Mouse (Mus musculus): ENCODE measurements at regions not wholly inside any gene's neighbourhood (a gene's known extent, or its start where the extent isn't known, plus 50 kb on each side); places are given as distances from the start of the nearest gene placed in this dataset.
"Not testable (repeated sequence)": the region's sequence is repeated elsewhere in the genome, so short reads cannot be mapped to it uniquely, and the experiment has no call there.

DNA sequence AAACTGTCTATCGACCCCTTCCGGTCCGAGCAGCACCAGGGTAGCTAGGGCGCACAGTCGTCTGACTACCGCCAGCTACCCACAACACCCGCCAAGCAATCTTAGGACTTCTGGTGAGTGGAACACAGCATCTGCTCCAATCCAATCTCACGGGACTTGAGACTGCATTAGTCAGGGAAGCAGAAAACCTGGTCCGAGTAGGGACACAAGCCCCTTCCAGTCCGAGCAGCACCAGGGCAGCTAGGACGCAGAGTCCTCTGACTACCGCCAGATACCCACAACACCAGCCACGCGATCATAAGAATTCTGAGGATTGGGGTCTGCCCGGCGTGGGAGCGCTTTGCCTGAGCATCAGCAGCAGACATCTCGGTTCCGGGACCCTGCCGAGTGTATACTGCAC lies 79.6 kb downstream of the Gm10715 start:
- H3K36me3 ChIP-seq (ENCODE audit: control insufficient read depth, insufficient read depth, low read length); H3K27me3 ChIP-seq (ENCODE audit: control insufficient read depth, insufficient read depth, low read length); H3K4me1 ChIP-seq (ENCODE audit: control insufficient read depth, insufficient read depth, low read length); H3K27ac ChIP-seq (ENCODE audit: control insufficient read depth, insufficient read depth, low read depth, low read length); H3K4me3 ChIP-seq (ENCODE audit: control insufficient read depth, low read depth, low read length): not testable (repeated sequence)

DNA sequence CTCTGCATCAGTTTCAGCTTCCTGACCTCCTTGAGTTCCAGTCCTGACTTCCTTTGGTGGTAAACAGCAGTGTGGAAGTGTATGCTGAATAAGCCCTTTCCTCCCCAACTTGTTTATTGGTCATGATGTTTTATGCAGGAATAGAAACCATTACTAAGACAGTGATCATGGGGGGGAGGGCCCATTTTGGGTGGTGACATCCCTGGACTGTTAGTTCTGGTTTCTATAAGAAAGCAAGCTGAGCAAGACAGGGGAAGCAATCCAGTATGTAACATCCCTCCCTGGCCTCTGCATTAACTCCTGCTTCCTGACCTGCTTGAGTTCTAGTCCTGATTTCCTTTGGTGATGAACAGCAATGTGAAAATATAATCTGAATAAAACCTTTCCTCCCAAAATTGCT lies 124.5 kb downstream of the Gm10715 start:
- Histone ChIP-seq H3K4me3 (ENCODE audit: control insufficient read depth, low read depth, low read length) (no peak overlapping the region), H3K27ac (ENCODE audit: control insufficient read depth, insufficient read depth, low read depth, low read length) (no peak overlapping the region), H3K4me1 (ENCODE audit: control insufficient read depth, insufficient read depth, low read length) (no peaks in the 10 kb centered on the region), H3K36me3 (ENCODE audit: control insufficient read depth, insufficient read depth, low read length) (no peaks in the 10 kb centered on the region), H3K27me3 (ENCODE audit: control insufficient read depth, insufficient read depth, low read length) (no peaks in the 10 kb centered on the region)
- TF ChIP-seq CTCF (IDR thresholded peaks at IDR 0.05; ENCODE audit: control insufficient read depth, insufficient read depth, insufficient replicate concordance, low read depth, low read length) (no peak), POLR2A (IDR thresholded peaks at IDR 0.05; ENCODE audit: control insufficient read depth, low read depth, low read length) (no peak)

DNA sequence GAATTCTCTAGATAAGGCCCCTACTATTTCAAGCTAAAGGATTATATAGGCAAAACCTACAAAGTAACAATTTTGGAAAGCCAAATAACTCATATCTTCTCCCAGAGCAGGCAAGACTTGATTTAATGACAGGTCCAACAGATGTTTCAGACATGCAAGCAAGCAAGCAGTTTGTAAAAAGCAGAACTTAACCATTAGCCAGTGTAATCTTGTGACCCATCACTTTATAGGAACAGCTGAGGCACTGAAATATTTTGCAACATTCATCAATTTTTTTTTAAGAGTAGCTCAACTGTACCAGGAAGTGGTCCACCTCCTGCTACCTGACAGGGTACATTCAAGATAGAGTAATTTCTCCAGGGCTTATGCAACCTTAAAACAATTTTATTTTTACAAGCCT lies 147.7 kb downstream of the Gm10715 start:
- no peaks in the 10 kb centered on the region for H3K27me3 ChIP-seq (ENCODE audit: control insufficient read depth, insufficient read depth, low read length)
- no peak overlapping the region for H3K4me3 ChIP-seq (ENCODE audit: control insufficient read depth, low read depth, low read length)
- no peaks in the 10 kb centered on the region for H3K4me1 ChIP-seq (ENCODE audit: control insufficient read depth, insufficient read depth, low read length)
- no peaks in the 10 kb centered on the region for H3K36me3 ChIP-seq (ENCODE audit: control insufficient read depth, insufficient read depth, low read length)
- TF ChIP-seq POLR2A (IDR thresholded peaks at IDR 0.05; ENCODE audit: control insufficient read depth, low read depth, low read length), result no peak
- no peak for TF ChIP-seq CTCF (IDR thresholded peaks at IDR 0.05; ENCODE audit: control insufficient read depth, insufficient read depth, insufficient replicate concordance, low read depth, low read length)
- H3K27ac ChIP-seq (ENCODE audit: control insufficient read depth, insufficient read depth, low read depth, low read length), result no peak overlapping the region

DNA sequence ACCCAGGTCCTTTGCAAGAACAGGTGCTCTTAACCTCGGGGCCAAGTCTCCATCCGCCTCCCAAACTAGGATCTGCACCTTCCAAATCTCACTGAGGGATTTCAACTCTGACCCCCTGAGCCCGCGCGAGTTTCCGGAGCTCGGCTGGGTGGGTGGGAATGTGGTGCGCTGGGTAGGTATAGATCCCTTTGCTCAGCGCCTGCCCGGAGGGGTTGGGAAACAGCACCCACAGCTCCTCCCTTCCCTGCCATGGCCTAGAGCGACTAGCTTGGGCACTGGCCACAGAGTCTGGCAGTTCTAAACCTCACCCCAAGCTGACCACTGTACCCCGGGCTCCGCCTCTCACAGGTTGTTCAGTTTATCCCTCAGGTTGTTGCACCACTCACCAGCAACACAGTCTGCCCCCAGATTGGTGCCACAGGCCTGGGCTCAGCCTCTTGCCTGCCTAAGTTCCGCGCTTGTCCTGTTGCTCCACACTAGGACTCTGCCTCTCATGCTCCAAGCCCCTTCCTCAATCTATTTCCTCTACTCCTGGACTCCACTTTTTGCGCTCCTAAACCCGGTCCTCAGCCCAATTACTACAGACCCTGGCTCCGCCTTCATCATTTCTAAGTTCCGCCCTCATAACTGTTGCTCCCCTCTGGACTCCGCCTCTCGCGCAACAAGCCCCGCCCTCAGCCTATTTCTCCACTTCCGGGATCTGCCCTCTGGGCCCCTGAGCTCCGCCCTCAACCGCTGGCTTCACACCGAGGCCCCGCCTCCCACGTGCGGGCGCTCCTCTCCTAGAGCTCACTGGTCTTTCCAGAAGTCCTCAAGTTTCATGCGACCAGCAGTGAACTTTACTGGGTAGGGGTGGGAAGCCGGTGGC lies 135.6 kb upstream of the Alkbh8 start:
- H3K4me3 ChIP-seq (ENCODE audit: control insufficient read depth, low read depth, low read length), result peak overlapping the region; percentile 91

DNA sequence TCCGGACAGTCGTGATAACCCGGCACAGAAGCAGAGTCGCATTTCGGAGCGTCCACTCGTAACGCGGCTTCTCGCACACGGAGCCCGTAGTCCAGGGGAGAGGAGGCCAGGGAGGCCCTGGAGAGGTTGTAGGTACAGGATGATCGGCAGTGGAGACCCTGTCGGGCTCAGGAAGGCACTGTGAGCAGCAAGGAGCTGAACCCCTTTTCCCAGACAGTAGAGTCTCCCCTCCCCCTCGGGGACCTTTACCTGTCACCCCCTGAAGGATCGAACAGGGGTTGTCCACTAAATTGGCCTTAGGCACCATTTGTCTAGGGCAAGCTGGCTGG lies 135.0 kb upstream of the Alkbh8 start:
- H3K4me1 ChIP-seq (ENCODE audit: control insufficient read depth, insufficient read depth, low read length); H3K27me3 ChIP-seq (ENCODE audit: control insufficient read depth, insufficient read depth, low read length); H3K36me3 ChIP-seq (ENCODE audit: control insufficient read depth, insufficient read depth, low read length): not testable (repeated sequence)
- H3K4me3 ChIP-seq (ENCODE audit: control insufficient read depth, low read depth, low read length), result peak overlapping the region; percentile 91
- H3K27ac ChIP-seq (ENCODE audit: control insufficient read depth, insufficient read depth, low read depth, low read length), result peak overlapping the region; percentile 88

More for the DNA sequence above, 135.6 kb upstream of the Alkbh8 start:
- Histone ChIP-seq H3K4me1 (ENCODE audit: control insufficient read depth, insufficient read depth, low read length) (peaks cover 5% of the 10 kb centered on the region; the same call in 1 of the 2 replicates), H3K36me3 (ENCODE audit: control insufficient read depth, insufficient read depth, low read length) (no peaks in the 10 kb centered on the region), H3K27me3 (ENCODE audit: control insufficient read depth, insufficient read depth, low read length) (no peaks in the 10 kb centered on the region), H3K27ac (ENCODE audit: control insufficient read depth, insufficient read depth, low read depth, low read length) (peak overlapping the region; percentile 94)
- TF ChIP-seq CTCF (IDR thresholded peaks at IDR 0.05; ENCODE audit: control insufficient read depth, insufficient read depth, insufficient replicate concordance, low read depth, low read length) (no peak), POLR2A (IDR thresholded peaks at IDR 0.05; ENCODE audit: control insufficient read depth, low read depth, low read length) (peak; percentile 81)

DNA sequence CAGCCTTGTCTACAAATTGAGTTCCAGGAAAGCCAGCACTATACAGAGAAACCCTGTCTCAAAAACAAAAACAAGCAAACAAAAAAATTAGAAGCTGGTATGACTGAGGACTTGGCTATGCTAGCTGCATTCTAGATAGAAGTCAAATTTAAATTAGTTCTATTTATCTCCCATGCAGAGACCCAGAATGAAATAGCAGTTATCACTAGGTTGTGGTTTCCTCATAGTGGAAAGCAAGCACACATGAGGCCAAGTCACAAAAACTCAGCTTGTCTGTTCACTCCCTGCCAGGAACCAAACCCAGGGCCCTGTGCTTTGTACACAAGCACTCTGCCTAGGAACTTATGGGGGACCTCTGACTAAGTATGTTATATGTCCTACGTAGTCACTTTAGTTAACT lies 126.8 kb upstream of the Alkbh8 start:
- not testable (repeated sequence) for H3K27ac ChIP-seq (ENCODE audit: control insufficient read depth, insufficient read depth, low read depth, low read length); H3K27me3 ChIP-seq (ENCODE audit: control insufficient read depth, insufficient read depth, low read length); H3K4me3 ChIP-seq (ENCODE audit: control insufficient read depth, low read depth, low read length); H3K4me1 ChIP-seq (ENCODE audit: control insufficient read depth, insufficient read depth, low read length); H3K36me3 ChIP-seq (ENCODE audit: control insufficient read depth, insufficient read depth, low read length)

DNA sequence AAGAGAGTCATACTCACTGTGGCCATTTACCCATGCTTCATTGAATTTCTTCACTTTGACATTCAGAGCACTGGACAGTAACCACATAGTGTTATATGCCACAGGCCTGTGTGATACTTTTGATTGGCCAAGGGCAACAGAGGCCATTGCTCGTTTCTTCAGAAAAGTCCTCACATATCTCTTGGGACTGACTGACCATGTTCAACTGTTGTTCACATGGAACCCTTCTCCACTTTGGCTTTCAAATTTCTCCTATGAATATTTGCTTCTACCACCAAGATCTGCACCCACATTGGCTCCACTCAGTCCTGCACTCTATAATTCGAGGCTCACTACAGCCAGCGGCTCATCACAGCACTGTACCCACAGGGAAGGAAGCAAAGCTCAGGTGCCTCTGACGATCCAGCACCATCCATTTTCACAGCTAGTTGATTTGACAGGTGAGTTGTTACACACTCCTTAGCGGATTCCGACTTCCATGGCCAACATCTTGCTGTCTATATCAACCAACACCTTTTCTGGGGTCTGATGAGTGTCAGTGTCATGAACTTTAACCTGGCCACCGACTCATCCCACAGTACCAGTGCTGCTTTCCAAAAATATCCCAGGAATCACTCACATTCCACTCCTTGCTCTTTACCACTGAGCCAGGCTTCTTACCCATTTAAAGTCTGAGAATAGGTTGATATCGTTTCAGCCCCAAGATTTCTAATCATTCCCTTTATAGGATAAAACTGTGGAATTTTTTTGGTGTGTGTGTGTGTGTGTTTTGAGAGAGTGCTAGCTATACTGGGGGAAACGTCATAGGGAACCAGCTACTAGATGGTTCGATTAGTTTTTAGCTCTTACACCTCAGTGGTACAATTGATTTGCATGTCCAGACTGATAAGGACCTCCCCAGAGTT lies 76.3 kb upstream of the Alkbh8 start:
- H3K4me3 ChIP-seq (ENCODE audit: control insufficient read depth, low read depth, low read length), result no peak overlapping the region
- H3K4me1 ChIP-seq (ENCODE audit: control insufficient read depth, insufficient read depth, low read length), result no peaks in the 10 kb centered on the region
- H3K36me3 ChIP-seq (ENCODE audit: control insufficient read depth, insufficient read depth, low read length), result no peaks in the 10 kb centered on the region
- TF ChIP-seq POLR2A (IDR thresholded peaks at IDR 0.05; ENCODE audit: control insufficient read depth, low read depth, low read length), result no peak
- TF ChIP-seq CTCF (IDR thresholded peaks at IDR 0.05; ENCODE audit: control insufficient read depth, insufficient read depth, insufficient replicate concordance, low read depth, low read length), result no peak
- H3K27me3 ChIP-seq (ENCODE audit: control insufficient read depth, insufficient read depth, low read length), result no peaks in the 10 kb centered on the region
- no peak overlapping the region for H3K27ac ChIP-seq (ENCODE audit: control insufficient read depth, insufficient read depth, low read depth, low read length)
